Mouse (Mus musculus): ENCODE measurements around the gene Hist2h3c1. TPM values are rescaled to one million over a fixed set of nuclear protein-coding genes. Genes with fewer than 3 reads are reported as not detected.
"Not testable (repeated sequence)": the region's sequence is repeated elsewhere in the genome, so short reads cannot be mapped to it uniquely, and the experiment has no call there.

The Hist2h3c1 gene
- total and polyA plus RNA-seq, 2 experiments from 2014 or later = not detected

GRCm38 (mm10) chr3:96231758-96232120 is 14.7 kb upstream of the Hist2h3c1 start:
- no peak for TF ChIP-seq CTCF (IDR thresholded peaks at IDR 0.05; ENCODE audit: low read depth)
- no peaks in the 10 kb centered on the region for H3K9me3 ChIP-seq (ENCODE audit: low read length)
- H3K4me1 ChIP-seq (ENCODE audit: insufficient read depth, low read length) = no peaks in the 10 kb centered on the region
- no peak overlapping the region for H3K9ac ChIP-seq (replicated peaks; ENCODE audit: low read length)
- no peaks in the 10 kb centered on the region for H3K27me3 ChIP-seq (ENCODE audit: insufficient read depth, low read length)
- 56% methylated on average over 2 of the region's 2 CpGs for WGBS
- H3K4me2 ChIP-seq (ENCODE audit: low read depth, low read length) = no peak overlapping the region
- no peaks in the 10 kb centered on the region for H3K36me3 ChIP-seq (ENCODE audit: insufficient read depth, low read length)
- H3K27ac ChIP-seq = no peak overlapping the region
- no peak overlapping the region for H3K4me3 ChIP-seq (ENCODE audit: low read length)
- no peak for ATAC-seq
- no peak for DNase-seq (ENCODE audit: low spot score)

- Histone ChIP-seq H3K27ac (no peak overlapping the region), H3K4me1 (ENCODE audit: insufficient read depth, low read length) (no peaks in the 10 kb centered on the region), H3K9ac (replicated peaks; ENCODE audit: low read length) (no peak overlapping the region), H3K27me3 (ENCODE audit: insufficient read depth, low read length) (no peaks in the 10 kb centered on the region), H3K36me3 (ENCODE audit: insufficient read depth, low read length) (no peaks in the 10 kb centered on the region), H3K9me3 (ENCODE audit: low read length) (no peaks in the 10 kb centered on the region), H3K4me2 (ENCODE audit: low read depth, low read length) (no peak overlapping the region), H3K4me3 (ENCODE audit: low read length) (no peak overlapping the region)
- 89% methylated on average over 2 of the region's 2 CpGs for WGBS
- peak; percentile 8; the same call in 1 of the 2 replicates for TF ChIP-seq CTCF (IDR thresholded peaks at IDR 0.05; ENCODE audit: low read depth)
- ATAC-seq (no peak), DNase-seq (ENCODE audit: low spot score) (no peak)
Observed at GRCm38 (mm10) chr3:96234914-96235313, 11.6 kb upstream of the Hist2h3c1 start.

- Histone ChIP-seq H3K9ac (replicated peaks; ENCODE audit: low read length) (no peak overlapping the region), H3K9me3 (ENCODE audit: low read length) (no peaks in the 10 kb centered on the region), H3K36me3 (ENCODE audit: insufficient read depth, low read length) (no peaks in the 10 kb centered on the region), H3K27ac (no peak overlapping the region), H3K4me3 (ENCODE audit: low read length) (no peak overlapping the region), H3K4me1 (ENCODE audit: insufficient read depth, low read length) (no peaks in the 10 kb centered on the region), H3K4me2 (ENCODE audit: low read depth, low read length) (no peak overlapping the region), H3K27me3 (ENCODE audit: insufficient read depth, low read length) (no peaks in the 10 kb centered on the region)
- WGBS = 57% methylated on average over 3 of the region's 3 CpGs
- no peak for TF ChIP-seq CTCF (IDR thresholded peaks at IDR 0.05; ENCODE audit: low read depth)
- ATAC-seq = no peak
- no peak for DNase-seq (ENCODE audit: low spot score)
Observed at GRCm38 (mm10) chr3:96235836-96236235, 10.6 kb upstream of the Hist2h3c1 start.

- ATAC-seq = no peak
- WGBS = 79% methylated on average over 4 of the region's 4 CpGs
- no peak for DNase-seq (ENCODE audit: low spot score)
- Histone ChIP-seq H3K9ac (replicated peaks; ENCODE audit: low read length) (no peak overlapping the region), H3K4me2 (ENCODE audit: low read depth, low read length) (peak overlapping the region; percentile 52), H3K27ac (no peak overlapping the region), H3K4me1 (ENCODE audit: insufficient read depth, low read length) (no peaks in the 10 kb centered on the region), H3K4me3 (ENCODE audit: low read length) (no peak overlapping the region), H3K9me3 (ENCODE audit: low read length) (no peaks in the 10 kb centered on the region), H3K36me3 (ENCODE audit: insufficient read depth, low read length) (no peaks in the 10 kb centered on the region), H3K27me3 (ENCODE audit: insufficient read depth, low read length) (no peaks in the 10 kb centered on the region)
- no peak for TF ChIP-seq CTCF (IDR thresholded peaks at IDR 0.05; ENCODE audit: low read depth)
Observed at GRCm38 (mm10) chr3:96236834-96237334, 9.6 kb upstream of the Hist2h3c1 start.

- H3K4me1 ChIP-seq (ENCODE audit: insufficient read depth, low read length) = no peaks in the 10 kb centered on the region
- peak; percentile 7 for DNase-seq (ENCODE audit: low spot score)
- no peak for ATAC-seq
- no peaks in the 10 kb centered on the region for H3K27me3 ChIP-seq (ENCODE audit: insufficient read depth, low read length)
- H3K4me2 ChIP-seq (ENCODE audit: low read depth, low read length) = peak overlapping the region; percentile 52
- no peaks in the 10 kb centered on the region for H3K9me3 ChIP-seq (ENCODE audit: low read length)
- WGBS = 30% methylated on average over 7 of the region's 7 CpGs
- peak overlapping the region; percentile 35 for H3K4me3 ChIP-seq (ENCODE audit: low read length)
- no peaks in the 10 kb centered on the region for H3K36me3 ChIP-seq (ENCODE audit: insufficient read depth, low read length)
- H3K9ac ChIP-seq (replicated peaks; ENCODE audit: low read length) = no peak overlapping the region
- TF ChIP-seq CTCF (IDR thresholded peaks at IDR 0.05; ENCODE audit: low read depth) = no peak
- H3K27ac ChIP-seq = no peak overlapping the region
Observed at GRCm38 (mm10) chr3:96237335-96237903, 9.1 kb upstream of the Hist2h3c1 start.

GRCm38 (mm10) chr3:96237904-96238511 is 8.5 kb upstream of the Hist2h3c1 start:
- peak overlapping the region; percentile 35 for H3K4me3 ChIP-seq (ENCODE audit: low read length)
- peak overlapping the region; percentile 51 for H3K9ac ChIP-seq (replicated peaks; ENCODE audit: low read length)
- DNase-seq (ENCODE audit: low spot score) (peak; percentile 22), ATAC-seq (no peak)
- 4% methylated on average over 12 of the region's 12 CpGs for WGBS
- no peaks in the 10 kb centered on the region for H3K27me3 ChIP-seq (ENCODE audit: insufficient read depth, low read length)
- H3K4me2 ChIP-seq (ENCODE audit: low read depth, low read length) = peak overlapping the region; percentile 52
- H3K9me3 ChIP-seq (ENCODE audit: low read length) = no peaks in the 10 kb centered on the region
- no peak overlapping the region for H3K27ac ChIP-seq
- no peaks in the 10 kb centered on the region for H3K4me1 ChIP-seq (ENCODE audit: insufficient read depth, low read length)
- TF ChIP-seq CTCF (IDR thresholded peaks at IDR 0.05; ENCODE audit: low read depth) = no peak
- H3K36me3 ChIP-seq (ENCODE audit: insufficient read depth, low read length) = no peaks in the 10 kb centered on the region

GRCm38 (mm10) chr3:96238954-96239793 is 7.3 kb upstream of the Hist2h3c1 start, which contains the start of gene Hist2h3c2:
TSS of gene Hist2h3c2 (minus strand) at chr3:96239127.
- peak within 1 kb of the TSS; percentile 64; the same call in 1 of the 2 replicates for H3K27ac ChIP-seq

GRCm38 (mm10) chr3:96239949-96240798 is 6.3 kb upstream of the Hist2h3c1 start, which contains the start of gene Hist2h2aa2:
TSS of gene Hist2h2aa2 (minus strand) at chr3:96240276.
- H3K36me3 ChIP-seq (ENCODE audit: insufficient read depth, low read length); H3K9me3 ChIP-seq (ENCODE audit: low read length); H3K4me1 ChIP-seq (ENCODE audit: insufficient read depth, low read length); H3K27me3 ChIP-seq (ENCODE audit: insufficient read depth, low read length): not testable (repeated sequence)
- Histone ChIP-seq H3K4me3 (ENCODE audit: low read length) (peak within 1 kb of the TSS; percentile 29), H3K9ac (replicated peaks; ENCODE audit: low read length) (peak within 1 kb of the TSS; percentile 40; the same call in 1 of the 2 replicates), H3K27ac (peak within 1 kb of the TSS; percentile 72), H3K4me2 (ENCODE audit: low read depth, low read length) (peak within 1 kb of the TSS; percentile 53)
- peak; percentile 92 for ATAC-seq
- WGBS = 7% methylated on average over 12 of the region's 85 CpGs
- peak; percentile 79 for DNase-seq (ENCODE audit: low spot score)

More at GRCm38 (mm10) chr3:96238954-96239793, 7.3 kb upstream of the Hist2h3c1 start, which contains the start of gene Hist2h3c2:
- H3K9me3 ChIP-seq (ENCODE audit: low read length); H3K4me1 ChIP-seq (ENCODE audit: insufficient read depth, low read length); H3K36me3 ChIP-seq (ENCODE audit: insufficient read depth, low read length); H3K27me3 ChIP-seq (ENCODE audit: insufficient read depth, low read length); DNase-seq (ENCODE audit: low spot score): not testable (repeated sequence)
- H3K4me3 ChIP-seq (ENCODE audit: low read length) = peak within 1 kb of the TSS; percentile 35
- peak within 1 kb of the TSS; percentile 52 for H3K4me2 ChIP-seq (ENCODE audit: low read depth, low read length)
- WGBS = 0% methylated on average over 12 of the region's 68 CpGs
- ATAC-seq = peak; percentile 94
- peak within 1 kb of the TSS; percentile 51 for H3K9ac ChIP-seq (replicated peaks; ENCODE audit: low read length)
